Mouse (Mus musculus) hindbrain, embryonic 11.5 days (tissue): Measurements from ENCODE around the gene Slc28a1. TPM values are rescaled to one million over a fixed set of nuclear protein-coding genes. Genes with fewer than 3 reads are reported as not detected.
"Not testable (repeated sequence)": the region's sequence is repeated elsewhere in the genome, so short reads cannot be mapped to it uniquely, and the experiment has no call there.

Source experiments
- ATAC-seq: fragments of 200-750 bp; cut with Nextera tagmentation; 2 replicates; pipeline ENCODE4 v1.8.0; 2017; ENCODE audit warnings: mild to moderate bottlenecking, moderate TSS enrichment, moderate library complexity; ENCODE audit not compliant: low FRiP score
- DNase-seq: peaks from one replicate; pipeline ENCODE4 v3.0.0-alpha.2; 2015; ENCODE audit warnings: low spot score
- H3K27ac ChIP-seq: fragments of 300-500 bp; sonication (generic); 2 replicates; pipeline ENCODE4 v1.5.1; 2014; ENCODE audit warnings: mild to moderate bottlenecking, low read depth, low read length
- H3K27me3 ChIP-seq: fragments of 300-500 bp; sonication (generic); 2 replicates; pipeline ENCODE4 v1.6.1; 2014; ENCODE audit warnings: mild to moderate bottlenecking, low read length, moderate library complexity, mixed read lengths; ENCODE audit not compliant: control insufficient read depth, insufficient read depth
- H3K36me3 ChIP-seq: fragments of 300-500 bp; sonication (generic); 2 replicates; pipeline ENCODE4 v1.6.1; 2014; ENCODE audit warnings: mild to moderate bottlenecking, low read length, moderate library complexity, mixed read lengths; ENCODE audit not compliant: control insufficient read depth, insufficient read depth
- H3K4me1 ChIP-seq: fragments of 300-500 bp; sonication (generic); replicated peaks from 2 replicates; pipeline ENCODE4 v1.6.1; 2014; ENCODE audit warnings: low read length, mixed read lengths; ENCODE audit not compliant: control insufficient read depth, insufficient read depth
- H3K4me2 ChIP-seq: fragments of 300-500 bp; sonication (generic); replicated peaks from 2 replicates; pipeline ENCODE4 v1.6.1; 2014; ENCODE audit warnings: mild to moderate bottlenecking, low read depth, low read length
- H3K4me3 ChIP-seq: fragments of 300-500 bp; sonication (generic); 2 replicates; pipeline ENCODE4 v1.5.1; 2014; ENCODE audit warnings: low read depth, low read length
- H3K9ac ChIP-seq: fragments of 300-500 bp; sonication (generic); 2 replicates; pipeline ENCODE4 v1.6.1; 2014; ENCODE audit warnings: low read depth, low read length
- H3K9me3 ChIP-seq: fragments of 300-500 bp; sonication (generic); 2 replicates; pipeline ENCODE4 v1.6.1; 2016; ENCODE audit warnings: low read length; ENCODE audit not compliant: control insufficient read depth
- WGBS: fragments of 180-500 bp; shearing (Covaris S2); extraction: QIAGEN DNeasy Blood & Tissue Kit; methylation state at CpG from one replicate; pipeline ENCODE4 v1.1.7; 2014; 5-methylcytosine and 5-hydroxymethylcytosine counted together
- polyA plus RNA-seq: library from polyadenylated mRNA; unstranded; fragments of >200 nt; fragmentation: Nextera tagmentation; extraction: Ambion mirVana; gene quantifications from 2 replicates; pipeline ENCODE4 v1.2.1, GENCODE M21; 2014

The Slc28a1 gene
- polyA plus RNA-seq, 1 experiment from 2014 or later = not detected

GRCm38 (mm10) chr7:81133416-81133815, 18.8 kb downstream of the Slc28a1 start:
- H3K9ac ChIP-seq = no peak overlapping the region
- WGBS = 53% methylated on average over 6 of the region's 6 CpGs
- no peaks in the 10 kb centered on the region for H3K4me1 ChIP-seq
- no peak overlapping the region for H3K27ac ChIP-seq
- H3K27me3 ChIP-seq = no peaks in the 10 kb centered on the region
- H3K4me3 ChIP-seq = no peak overlapping the region
- no peak overlapping the region for H3K4me2 ChIP-seq
- no peaks in the 10 kb centered on the region for H3K36me3 ChIP-seq
- no peaks in the 10 kb centered on the region for H3K9me3 ChIP-seq
- DNase-seq (no peak), ATAC-seq (no peak)

GRCm38 (mm10) chr7:81133941-81134340, 19.3 kb downstream of the Slc28a1 start:
- no peaks in the 10 kb centered on the region for H3K4me1 ChIP-seq
- H3K9me3 ChIP-seq = no peaks in the 10 kb centered on the region
- H3K9ac ChIP-seq = no peak overlapping the region
- H3K4me3 ChIP-seq = no peak overlapping the region
- no peak for ATAC-seq
- H3K36me3 ChIP-seq = no peaks in the 10 kb centered on the region
- 85% methylated on average over 2 of the region's 2 CpGs for WGBS
- DNase-seq = no peak
- H3K27ac ChIP-seq = no peak overlapping the region
- H3K4me2 ChIP-seq = no peak overlapping the region
- no peaks in the 10 kb centered on the region for H3K27me3 ChIP-seq

DNA sequence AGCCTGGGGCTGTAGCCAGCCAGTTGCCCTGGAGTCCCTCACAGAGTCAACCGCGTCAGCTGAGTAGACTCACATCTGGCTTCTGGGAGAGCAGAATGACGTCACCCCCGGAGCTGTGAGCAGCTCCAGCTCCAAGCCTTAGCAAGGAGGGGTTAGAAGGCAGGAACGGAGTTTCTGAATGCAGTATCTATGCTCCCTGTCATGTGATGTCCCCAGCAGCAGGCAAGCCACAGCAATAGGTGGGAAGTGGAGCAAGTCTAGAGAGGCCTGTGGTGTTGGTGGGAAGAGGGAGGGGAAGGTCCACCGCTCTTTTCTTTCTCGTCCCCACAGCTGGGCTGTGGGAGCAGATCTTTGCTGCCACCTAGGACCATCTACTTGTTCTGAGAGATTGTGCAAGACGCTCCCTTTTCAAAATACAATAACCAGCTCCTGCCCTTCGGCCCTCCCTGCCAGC, 20.0 kb downstream of the Slc28a1 start:
- Histone ChIP-seq H3K4me1 (no peaks in the 10 kb centered on the region), H3K4me2 (no peak overlapping the region), H3K27ac (no peak overlapping the region), H3K9me3 (no peaks in the 10 kb centered on the region), H3K4me3 (no peak overlapping the region), H3K27me3 (no peaks in the 10 kb centered on the region), H3K36me3 (no peaks in the 10 kb centered on the region), H3K9ac (no peak overlapping the region)
- DNase-seq = peak; percentile 52
- ATAC-seq = peak; percentile 33; the same call in 1 of the 2 replicates
- WGBS = 37% methylated on average over 9 of the region's 9 CpGs

GRCm38 (mm10) chr7:81137292-81137691, 22.7 kb downstream of the Slc28a1 start:
- no peak for ATAC-seq
- Histone ChIP-seq H3K4me1 (no peaks in the 10 kb centered on the region), H3K4me2 (no peak overlapping the region), H3K9me3 (no peaks in the 10 kb centered on the region), H3K4me3 (no peak overlapping the region), H3K36me3 (no peaks in the 10 kb centered on the region), H3K27me3 (no peaks in the 10 kb centered on the region), H3K9ac (no peak overlapping the region), H3K27ac (no peak overlapping the region)
- no peak for DNase-seq
- 88% methylated on average over 5 of the region's 5 CpGs for WGBS

GRCm38 (mm10) chr7:81139100-81139499, 24.5 kb downstream of the Slc28a1 start:
- Histone ChIP-seq H3K27ac (no peak overlapping the region), H3K27me3 (no peaks in the 10 kb centered on the region), H3K4me2 (no peak overlapping the region), H3K36me3 (no peaks in the 10 kb centered on the region), H3K9ac (no peak overlapping the region), H3K4me3 (no peak overlapping the region), H3K9me3 (no peaks in the 10 kb centered on the region), H3K4me1 (no peaks in the 10 kb centered on the region)
- 94% methylated on average over 7 of the region's 7 CpGs for WGBS
- DNase-seq = no peak
- ATAC-seq = no peak

DNA sequence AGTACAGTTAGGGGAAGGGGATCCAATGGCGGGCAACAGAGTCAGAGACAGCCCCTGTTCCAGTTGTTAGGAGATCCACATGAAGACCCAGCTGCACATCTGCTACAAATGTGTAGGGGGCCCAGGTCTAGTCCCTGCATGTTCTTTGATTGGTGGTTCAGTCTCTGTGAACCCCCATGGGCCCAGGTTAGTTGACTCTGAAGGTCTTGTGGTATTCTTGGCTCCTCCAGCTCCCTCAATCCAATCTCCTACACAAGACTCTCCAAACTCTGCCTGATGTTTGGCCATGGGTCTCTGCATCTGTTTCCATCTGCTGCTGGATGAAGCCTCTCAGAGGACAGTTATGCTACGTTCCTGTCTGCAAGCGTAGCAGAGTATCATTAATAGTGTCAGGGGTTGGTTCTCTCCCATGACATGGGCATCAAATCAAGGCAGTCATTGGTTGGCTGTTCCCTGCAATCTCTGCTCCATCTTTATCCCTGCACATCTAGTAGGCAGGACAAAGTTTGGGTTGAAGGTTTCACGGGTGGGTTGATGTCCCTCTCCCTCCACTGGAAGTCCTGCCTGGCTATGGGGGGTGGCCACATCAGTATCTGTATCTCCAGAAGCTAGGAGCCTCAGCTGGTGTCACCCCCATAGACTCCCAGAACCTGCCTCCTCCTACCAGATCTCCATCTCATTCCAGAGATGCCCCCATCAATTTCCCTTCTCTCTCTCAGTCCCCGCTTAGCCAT, 25.2 kb downstream of the Slc28a1 start:
- 85% methylated on average over 5 of the region's 5 CpGs for WGBS
- no peaks in the 10 kb centered on the region for H3K4me1 ChIP-seq
- no peak overlapping the region for H3K27ac ChIP-seq
- H3K9ac ChIP-seq = no peak overlapping the region
- H3K4me3 ChIP-seq = no peak overlapping the region
- DNase-seq (no peak), ATAC-seq (no peak)
- no peaks in the 10 kb centered on the region for H3K27me3 ChIP-seq
- no peak overlapping the region for H3K4me2 ChIP-seq
- H3K9me3 ChIP-seq = no peaks in the 10 kb centered on the region
- H3K36me3 ChIP-seq = no peaks in the 10 kb centered on the region

DNA sequence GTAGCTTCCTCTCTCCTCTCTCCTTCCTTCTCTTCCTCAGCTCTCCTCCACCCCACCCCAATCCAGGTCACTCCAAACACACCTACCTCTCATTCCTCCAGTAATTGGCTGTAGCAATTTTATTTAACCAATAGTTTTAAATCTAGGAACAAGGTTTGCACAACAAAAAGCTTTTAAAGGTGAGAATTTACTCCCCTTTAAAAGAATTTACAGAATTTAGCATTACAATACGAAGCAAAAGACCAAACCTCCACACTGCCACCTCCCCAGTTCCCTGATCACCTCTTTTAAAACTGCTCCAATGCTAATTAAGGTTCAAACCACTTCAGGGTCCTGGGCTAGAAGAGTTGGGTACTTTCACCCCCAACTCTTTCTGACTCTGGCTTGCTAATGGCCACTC, 26.9 kb downstream of the Slc28a1 start:
- no peak overlapping the region for H3K4me2 ChIP-seq
- H3K4me1 ChIP-seq = no peaks in the 10 kb centered on the region
- DNase-seq = no peak
- no peaks in the 10 kb centered on the region for H3K36me3 ChIP-seq
- WGBS = 52% methylated on average over 1 of the region's 1 CpGs
- no peaks in the 10 kb centered on the region for H3K9me3 ChIP-seq
- H3K27me3 ChIP-seq = no peaks in the 10 kb centered on the region
- no peak for ATAC-seq
- no peak overlapping the region for H3K4me3 ChIP-seq
- no peak overlapping the region for H3K27ac ChIP-seq
- H3K9ac ChIP-seq = no peak overlapping the region

GRCm38 (mm10) chr7:81143056-81143455, 28.5 kb downstream of the Slc28a1 start:
- not testable (repeated sequence) for H3K27ac ChIP-seq, H3K4me2 ChIP-seq, ATAC-seq, H3K36me3 ChIP-seq, H3K9me3 ChIP-seq, H3K27me3 ChIP-seq, DNase-seq, H3K4me1 ChIP-seq, H3K9ac ChIP-seq, H3K4me3 ChIP-seq
- 39% methylated on average over 4 of the region's 4 CpGs for WGBS

- no peak overlapping the region for H3K4me3 ChIP-seq
- H3K27ac ChIP-seq = no peak overlapping the region
- no peaks in the 10 kb centered on the region for H3K27me3 ChIP-seq
- H3K9ac ChIP-seq = no peak overlapping the region
- no peaks in the 10 kb centered on the region for H3K36me3 ChIP-seq
- H3K9me3 ChIP-seq = no peaks in the 10 kb centered on the region
- 90% methylated on average over 11 of the region's 11 CpGs for WGBS
- ATAC-seq = no peak
- no peaks in the 10 kb centered on the region for H3K4me1 ChIP-seq
- no peak for DNase-seq
- H3K4me2 ChIP-seq = no peak overlapping the region
Measured at GRCm38 (mm10) chr7:81149759-81150158, 35.2 kb downstream of the Slc28a1 start.
